ENCODE assay signal across 24 mouse cellular contexts in the genomic region with DNA sequence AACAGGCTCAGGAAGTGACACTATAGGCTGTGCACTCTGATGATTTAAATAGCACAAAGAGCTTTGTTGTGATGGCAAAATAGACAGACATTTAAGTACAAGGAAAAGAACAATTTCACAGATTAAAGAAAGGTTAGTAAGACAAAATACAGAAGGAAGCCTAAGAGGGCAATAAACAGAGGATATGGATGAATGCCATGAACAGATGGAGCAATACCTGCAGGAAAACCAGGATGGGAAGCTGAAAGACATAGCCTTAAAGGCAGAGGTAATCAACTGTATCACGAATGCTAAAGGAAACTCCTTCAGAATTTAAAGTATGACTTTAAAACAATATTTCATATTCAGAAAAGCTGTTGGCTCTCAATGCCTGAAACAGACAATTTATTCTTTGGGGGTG. TPM values are rescaled to one million over a fixed set of nuclear protein-coding genes. Genes with fewer than 3 reads are reported as not detected.
DNase-seq lines count a peak whose midpoint lies in the region; ATAC-seq lines count a peak whose summit lies in the region.
"Had no signal": no experiment of that assay in that cellular context is flagged by ENCODE, and none has a peak within 500 bp of the region (broad histone marks: within the 10 kb centered on the region; RNA-seq: fewer than 3 reads in every experiment).

No protein-coding gene starts in this region.

- DNase-seq in cerebellum, adult 18-20 months, result no peak
- no peak for DNase-seq in hindbrain, embryonic 14.5 days (ENCODE audit: low spot score)
- peak; percentile 27 for DNase-seq in brain, adult 2 months (ENCODE audit: low read depth, low spot score)
- DNase-seq: adrenal gland, adult 8-10 months; adrenal gland, postnatal 14 days; B cell, adult 2 months; cerebellum, adult 11-12 months; cerebellum, adult 8-10 months; cerebellum, postnatal 25 days; embryo, embryonic 11 days had no signal

- H3K27me3 ChIP-seq in hindbrain, embryonic 14.5 days (ENCODE audit: control insufficient read depth, insufficient read depth, low read length), result no peaks in the 10 kb centered on the region
- H3K27me3 ChIP-seq in hindbrain, embryonic 12.5 days, result no peaks in the 10 kb centered on the region
- H3K27me3 ChIP-seq: CH12.LX; embryonic facial prominence, embryonic 13.5 days; embryonic facial prominence, embryonic 15.5 days; forebrain, embryonic 12.5 days; Patski had no signal

- no peaks in the 10 kb centered on the region for H3K9me3 ChIP-seq in hindbrain, embryonic 14.5 days (ENCODE audit: control insufficient read depth, low read length)
- H3K9me3 ChIP-seq in hindbrain, embryonic 12.5 days (replicated peaks), result no peaks in the 10 kb centered on the region
- H3K9me3 ChIP-seq: embryonic facial prominence, embryonic 13.5 days; embryonic facial prominence, embryonic 15.5 days; forebrain, embryonic 10.5 days; forebrain, embryonic 12.5 days; G1E had no signal

- 0 out of 2 replicates have a peak overlapping the region, but pooled peaks have one; percentile 14 for H3K27ac ChIP-seq in hindbrain, embryonic 14.5 days
- H3K27ac ChIP-seq in hindbrain, embryonic 12.5 days, result no peak overlapping the region
- H3K27ac ChIP-seq: embryonic facial prominence, embryonic 13.5 days; embryonic facial prominence, embryonic 15.5 days; forebrain, embryonic 10.5 days; forebrain, embryonic 12.5 days had no signal

- H3K36me3 ChIP-seq in hindbrain, embryonic 14.5 days (replicated peaks; ENCODE audit: control insufficient read depth, insufficient read depth), result no peaks in the 10 kb centered on the region
- H3K36me3 ChIP-seq in hindbrain, embryonic 12.5 days, result no peaks in the 10 kb centered on the region
- H3K36me3 ChIP-seq: embryonic facial prominence, embryonic 15.5 days; forebrain, embryonic 12.5 days had no signal

- peak; percentile 61; the same call in 1 of the 2 replicates for ATAC-seq in cerebellum, adult (ENCODE audit: insufficient number of reproducible peaks, low FRiP score, low TSS enrichment)
- no peak for ATAC-seq in hindbrain, embryonic 14.5 days (ENCODE audit: low FRiP score)
- no peak for ATAC-seq in hindbrain, embryonic 12.5 days (ENCODE audit: low FRiP score)
- ATAC-seq: activated CD4-positive, CD25-positive, alpha-beta regulatory T cell, adult 4 months; CD4-positive, CD25-positive, alpha-beta regulatory T cell, adult 4 months; forebrain, embryonic 14.5 days; forebrain, embryonic 16.5 days had no signal

- no peak overlapping the region for H3K4me2 ChIP-seq in hindbrain, embryonic 14.5 days (replicated peaks)
- no peak overlapping the region for H3K4me2 ChIP-seq in hindbrain, embryonic 12.5 days (replicated peaks)
- H3K4me2 ChIP-seq: embryonic facial prominence, embryonic 13.5 days; embryonic facial prominence, embryonic 15.5 days; forebrain, embryonic 12.5 days had no signal

- H3K9ac ChIP-seq in hindbrain, embryonic 14.5 days, result no peak overlapping the region
- H3K9ac ChIP-seq in hindbrain, embryonic 12.5 days, result no peak overlapping the region
- H3K9ac ChIP-seq: embryonic facial prominence, embryonic 13.5 days; embryonic facial prominence, embryonic 15.5 days; forebrain, embryonic 12.5 days had no signal

- 63% methylated on average over 1 of the region's 1 CpGs for WGBS in hindbrain, embryonic 14.5 days
- WGBS in hindbrain, embryonic 12.5 days, result 90% methylated on average over 1 of the region's 1 CpGs

- H3K4me3 ChIP-seq in hindbrain, embryonic 14.5 days (replicated peaks; ENCODE audit: low read length), result no peak overlapping the region
- no peak overlapping the region for H3K4me3 ChIP-seq in hindbrain, embryonic 12.5 days
- H3K4me3 ChIP-seq: embryonic facial prominence, embryonic 13.5 days; embryonic facial prominence, embryonic 15.5 days; erythroblast, embryonic 14.5 days; forebrain, embryonic 10.5 days; forebrain, embryonic 12.5 days had no signal

- H3K4me1 ChIP-seq in hindbrain, embryonic 14.5 days (replicated peaks; ENCODE audit: control insufficient read depth, insufficient read depth, low read length), result no peaks in the 10 kb centered on the region
- no peaks in the 10 kb centered on the region for H3K4me1 ChIP-seq in hindbrain, embryonic 12.5 days
- H3K4me1 ChIP-seq: embryonic facial prominence, embryonic 13.5 days; embryonic facial prominence, embryonic 15.5 days; forebrain, embryonic 12.5 days had no signal

RNA-seq across cellular contexts. Expression of gene Fhdc1, which starts 44.7 kb away (rescaled TPM):
- polyA plus RNA-seq in hindbrain, embryonic 14.5 days (2014; fragmentation: Nextera tagmentation; extraction: Ambion mirVana), result 5.2 and 6.1 TPM in 2 replicates
- polyA plus RNA-seq in hindbrain, embryonic 12.5 days (2016; fragmentation: Nextera tagmentation; extraction: Ambion mirVana), result 5.8 and 6.0 TPM in 2 replicates

RNA-seq across cellular contexts. Expression of gene Arfip1, which starts 57.5 kb away (rescaled TPM):
- polyA plus RNA-seq in hindbrain, embryonic 14.5 days (2014; fragmentation: Nextera tagmentation; extraction: Ambion mirVana), result 27.1 and 27.9 TPM in 2 replicates
- 33.1 and 39.9 TPM in 2 replicates for polyA plus RNA-seq in hindbrain, embryonic 12.5 days (2016; fragmentation: Nextera tagmentation; extraction: Ambion mirVana)
